Mouse (Mus musculus) left cerebral cortex, adult 8-10 months (tissue): ENCODE results near the gene Rnf32. TPM values are rescaled to one million over a fixed set of nuclear protein-coding genes. Genes with fewer than 3 reads are reported as not detected.

Experiments used
- DNase-seq, 2 experiments: peaks; one replicate each; pipeline ENCODE4 v3.0.0; 2022; ENCODE audit warnings: low spot score in 2 of 2
- total RNA-seq, 4 experiments: library from RNA; stranded (reverse); gene quantifications; 2 replicates each; pipeline ENCODE4 v1.2.4; 2022

Gene Rnf32
- total RNA-seq = 10 to 100 TPM; 11.7 to 16.7 (median 14.3) TPM

DNA sequence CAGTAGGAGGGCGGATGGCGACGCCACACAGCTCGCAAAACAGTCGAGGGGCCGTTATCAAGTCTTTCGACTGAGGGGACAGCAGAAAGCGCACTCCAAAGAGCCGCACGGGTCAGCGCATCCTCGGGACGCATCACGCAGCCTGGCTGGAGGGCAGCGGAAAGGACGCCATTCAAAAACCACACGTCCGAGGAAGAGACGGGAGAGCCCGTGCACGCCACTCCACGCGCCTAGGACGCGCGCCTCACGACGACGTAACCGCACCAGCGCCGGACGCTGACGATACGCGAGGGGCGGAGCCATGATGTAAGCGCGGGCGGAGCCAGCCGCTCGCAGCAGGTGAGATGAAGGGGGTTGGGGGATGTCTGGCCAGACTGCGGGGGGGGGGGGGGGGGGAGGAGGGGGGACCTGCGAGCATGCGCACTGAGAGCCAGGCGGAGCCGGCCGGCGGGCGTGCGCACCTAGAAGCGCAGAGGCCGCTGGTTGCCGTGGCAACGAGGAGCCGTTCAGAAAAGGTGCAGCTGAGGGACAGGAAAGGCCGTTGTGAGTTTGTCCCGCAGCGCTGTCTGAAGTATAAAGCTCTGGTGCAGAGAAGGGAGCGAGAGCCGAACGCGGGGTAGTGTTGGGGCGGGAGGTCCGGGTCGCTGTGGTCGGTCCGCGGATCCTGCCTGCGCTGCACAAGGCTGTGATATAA lies at the start of gene Rnf32:
Rnf32 (plus strand) TSS at position 423 of the 694 bp plus-strand sequence.
- DNase-seq = peak; percentile 64 to 87

DNA sequence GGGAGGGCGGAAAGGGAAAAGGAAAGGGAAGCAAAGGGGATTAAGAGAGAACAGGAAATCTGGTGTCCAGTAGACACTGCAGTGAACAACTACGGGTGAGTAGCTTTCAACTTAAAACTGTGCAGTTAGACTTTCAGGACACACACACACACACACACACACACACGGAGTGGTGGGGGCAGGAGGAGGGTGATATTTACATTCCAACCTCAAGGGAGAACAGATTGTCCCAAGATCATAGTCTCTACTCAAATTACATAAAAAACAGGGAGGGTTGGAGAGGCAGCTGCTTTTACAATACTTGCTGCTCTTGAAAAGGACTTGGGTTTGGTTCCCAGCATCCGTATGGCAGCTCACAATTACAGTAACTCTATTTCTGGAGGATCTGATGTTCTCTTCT lies 45.6 kb upstream of the Rnf32 start:
- no peak for DNase-seq

GRCm38 (mm10) chr5:29159849-29160248 lies 35.9 kb upstream of the Rnf32 start:
- no peak for DNase-seq

DNA sequence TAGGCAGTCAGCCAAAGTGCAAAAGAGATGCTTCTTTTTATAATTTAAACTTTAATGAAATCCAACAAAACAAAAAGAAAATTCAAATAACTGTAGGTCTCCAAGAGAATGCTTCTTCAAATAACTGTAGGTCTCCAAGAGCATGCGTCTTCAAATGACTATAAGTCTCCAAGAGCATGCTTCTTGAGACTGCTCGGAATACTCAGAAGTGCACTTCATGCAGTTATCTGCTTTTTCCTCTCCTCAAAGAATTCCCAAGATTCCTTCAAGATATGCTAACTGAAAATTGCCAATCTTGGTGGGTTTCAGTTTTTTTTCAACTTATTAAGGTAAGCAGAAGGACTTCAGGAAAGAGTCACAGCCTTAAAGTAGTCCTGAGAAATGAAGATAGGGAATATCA lies 28.8 kb upstream of the Rnf32 start:
- DNase-seq = no peak

DNA sequence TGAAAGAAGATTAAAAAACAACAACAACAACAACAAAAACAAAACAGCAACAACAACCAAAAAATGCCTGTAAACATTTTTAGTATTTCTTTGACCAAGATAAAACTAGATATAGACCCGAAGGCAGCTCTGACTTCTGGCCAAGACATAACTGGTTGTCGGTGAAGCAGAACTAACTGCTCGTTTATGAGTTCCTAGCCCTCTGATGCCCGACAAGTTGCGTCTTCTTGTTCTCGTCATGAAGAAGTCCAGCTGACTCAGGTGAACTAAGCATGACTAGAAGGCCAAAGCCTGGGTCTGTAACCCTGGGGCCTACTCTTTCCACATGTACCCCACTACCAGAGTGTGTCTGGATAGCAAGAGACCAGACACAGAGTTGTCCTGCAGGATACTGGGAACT lies 25.6 kb upstream of the Rnf32 start:
- DNase-seq = no peak

GRCm38 (mm10) chr5:29171165-29171564 lies 24.6 kb upstream of the Rnf32 start:
- DNase-seq = no peak

DNA sequence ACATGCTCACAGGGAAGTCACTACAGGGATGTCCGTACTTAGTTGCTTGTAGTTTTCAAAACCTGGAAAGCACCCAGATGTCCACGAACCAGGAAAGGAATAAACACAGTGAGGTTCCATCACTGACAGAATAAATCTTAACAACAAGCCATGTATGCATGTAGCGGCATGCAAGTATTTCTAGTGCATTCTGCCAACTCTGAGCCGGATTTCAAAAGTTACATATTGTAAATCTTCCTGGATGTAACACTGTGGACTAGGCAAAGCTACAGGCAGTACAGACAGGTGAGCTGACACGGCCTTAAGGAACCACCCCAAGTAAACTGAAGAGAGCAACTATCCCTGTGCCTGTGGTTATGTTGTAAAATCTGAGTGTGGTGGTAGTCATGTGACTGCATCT lies 9.0 kb upstream of the Rnf32 start:
- no peak for DNase-seq

DNA sequence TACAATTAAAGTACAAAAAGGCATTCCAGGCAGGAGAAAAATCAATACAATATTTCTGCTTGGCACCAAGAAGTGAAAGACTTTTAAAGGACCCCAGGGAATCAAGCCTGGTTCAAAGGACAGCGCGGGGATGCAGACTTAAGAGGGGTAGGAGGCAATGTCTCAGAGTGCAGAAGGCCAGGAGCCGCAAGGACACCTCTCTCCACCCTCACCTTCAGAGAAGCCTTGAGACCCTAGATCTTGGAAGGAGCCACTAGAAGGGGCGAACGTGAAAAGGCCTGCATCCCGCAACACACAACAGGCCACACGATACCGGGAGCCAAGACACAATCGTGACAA lies 592 bp upstream of the Rnf32 start:
- no peak for DNase-seq

DNA sequence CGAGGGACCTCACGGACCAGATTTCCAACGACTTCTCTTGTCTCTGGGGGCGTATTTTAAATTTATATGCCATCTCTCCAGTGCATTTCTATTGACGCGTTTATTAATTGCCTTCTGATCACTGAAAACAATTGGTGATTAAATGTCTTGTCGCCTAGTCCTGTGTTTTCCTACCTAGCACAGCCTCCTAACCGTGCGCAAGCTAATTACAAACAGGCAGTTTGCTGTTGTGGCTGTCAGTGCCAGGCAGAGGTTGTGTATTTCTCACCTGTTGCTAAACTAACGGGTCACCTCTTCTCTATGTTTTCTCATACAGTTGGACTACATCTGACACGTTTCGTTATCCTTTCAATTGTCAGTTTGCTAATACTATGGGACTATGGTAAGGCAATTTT lies 469 bp downstream of the Rnf32 start:
- DNase-seq = no peak

- DNase-seq = no peak
Measured at GRCm38 (mm10) chr5:29197187-29197586, 1.4 kb downstream of the Rnf32 start.

DNA sequence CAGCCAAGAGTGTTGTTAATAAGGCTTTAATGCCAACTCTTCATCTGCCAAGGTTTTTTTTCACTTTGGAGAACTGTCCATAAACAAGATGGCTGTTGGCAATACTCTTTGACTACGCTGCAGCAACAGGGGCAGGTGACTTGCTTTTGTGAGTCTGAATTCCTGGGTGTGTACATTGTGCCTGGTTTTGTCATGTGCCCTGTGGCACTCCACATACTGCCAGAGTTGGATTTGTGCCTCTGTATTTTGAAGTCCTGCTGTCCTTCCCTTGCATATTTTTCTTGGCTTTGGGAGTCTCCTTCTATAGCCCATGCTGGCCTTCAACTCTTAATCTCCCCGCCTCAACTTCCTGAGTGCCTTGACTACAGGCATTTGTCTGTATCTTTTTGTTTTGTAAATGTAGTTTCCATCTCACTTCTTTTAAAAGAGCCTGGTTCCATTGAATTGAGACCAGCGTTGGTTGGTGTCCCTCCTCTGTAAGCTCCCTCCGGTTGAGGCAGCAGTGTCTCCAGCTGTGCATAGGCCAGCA lies 3.2 kb downstream of the Rnf32 start:
- DNase-seq = no peak

GRCm38 (mm10) chr5:29199868-29200267 lies 4.1 kb downstream of the Rnf32 start:
- no peak for DNase-seq

DNA sequence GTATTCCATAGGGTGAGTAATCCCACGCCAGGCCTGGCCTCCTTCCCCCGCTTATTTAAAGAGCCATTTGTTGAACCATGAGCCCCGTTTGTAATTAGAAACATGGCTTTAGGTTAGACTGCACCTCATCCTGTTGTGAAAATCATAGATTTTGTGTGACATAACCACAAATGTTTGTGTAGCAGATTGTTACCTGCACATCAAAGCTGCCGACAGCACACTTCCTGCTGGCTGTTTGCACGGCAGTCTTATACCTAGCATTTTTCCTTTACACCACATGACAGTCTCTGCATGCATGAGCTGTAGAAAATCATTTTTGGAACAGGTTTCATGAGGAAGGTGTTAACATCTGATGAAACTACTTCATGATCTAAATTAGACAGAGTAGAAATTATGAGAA lies 9.9 kb downstream of the Rnf32 start:
- DNase-seq = no peak

DNA sequence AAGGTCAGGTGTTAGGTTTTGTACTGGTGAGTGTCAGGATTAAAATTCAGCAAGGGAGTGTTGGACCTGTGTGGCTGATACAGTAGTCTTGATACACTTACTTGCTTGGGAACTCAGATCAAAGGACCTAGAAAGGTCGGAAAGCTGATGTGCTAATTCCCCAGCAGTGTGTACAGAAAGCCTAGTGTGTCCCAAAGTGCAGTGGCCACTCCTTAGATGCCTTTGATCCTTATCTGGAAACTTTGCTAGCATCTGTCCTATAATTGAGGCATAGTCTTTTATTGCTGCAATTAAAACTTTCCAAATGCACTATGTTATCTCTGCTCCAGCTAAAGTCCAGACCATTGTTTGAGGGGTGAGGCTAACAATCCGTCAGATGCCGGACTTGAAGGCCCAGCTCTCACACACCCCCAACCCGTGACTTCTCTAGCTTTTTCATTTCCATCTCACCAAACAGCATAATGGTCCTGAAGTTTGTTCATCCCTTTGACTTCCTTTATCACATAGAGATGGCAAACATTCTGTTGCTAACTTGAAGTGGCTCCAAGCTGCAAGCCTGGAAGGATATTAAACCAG lies 16.3 kb downstream of the Rnf32 start:
- no peak for DNase-seq

- no peak for DNase-seq
Measured at GRCm38 (mm10) chr5:29217997-29218396, 22.2 kb downstream of the Rnf32 start.

- no peak for DNase-seq
Measured at GRCm38 (mm10) chr5:29224089-29224488, 28.3 kb downstream of the Rnf32 start.

DNA sequence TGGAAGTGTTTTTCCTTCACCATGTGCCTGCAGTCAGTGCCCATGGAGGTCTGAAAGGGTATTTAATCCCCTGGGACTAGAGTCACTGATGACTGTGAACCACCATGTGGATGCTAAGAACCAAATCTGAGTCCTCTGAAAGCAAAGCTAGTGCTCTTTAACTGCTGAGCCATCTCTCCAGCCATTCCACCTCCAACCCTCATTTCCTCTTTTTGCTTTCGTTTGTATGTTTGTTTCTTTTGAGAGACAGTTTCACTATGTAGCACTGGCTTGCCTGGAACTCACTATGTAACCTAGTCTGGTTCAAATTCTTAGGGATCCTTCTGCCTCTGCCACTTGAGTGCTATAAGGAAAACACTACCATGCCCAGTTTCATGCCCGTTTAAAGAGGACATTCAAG lies 34.7 kb downstream of the Rnf32 start:
- no peak for DNase-seq

DNA sequence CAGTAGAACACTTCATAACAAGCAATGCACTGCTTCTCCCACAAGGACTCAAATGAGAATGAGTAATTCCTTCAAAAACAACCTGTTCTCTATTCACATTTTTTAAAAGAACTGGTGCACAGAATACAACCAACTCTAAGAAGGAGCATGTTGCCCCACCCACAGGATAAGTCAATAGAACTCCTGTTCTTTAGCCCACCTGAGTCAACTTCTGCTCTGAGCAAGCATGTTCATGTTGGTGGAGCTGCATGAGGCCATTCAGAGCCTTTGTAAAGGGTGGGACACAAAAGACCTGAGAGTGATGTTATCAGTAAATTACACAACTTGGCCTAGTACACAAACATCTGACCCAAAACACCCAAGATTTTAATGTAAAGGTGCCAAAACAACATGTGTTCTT lies 42.6 kb downstream of the Rnf32 start:
- no peak for DNase-seq

- DNase-seq = no peak
Measured at GRCm38 (mm10) chr5:29244769-29245168, 49.0 kb downstream of the Rnf32 start.

- no peak for DNase-seq
Measured at GRCm38 (mm10) chr5:29250795-29251495, 55.2 kb downstream of the Rnf32 start.

DNA sequence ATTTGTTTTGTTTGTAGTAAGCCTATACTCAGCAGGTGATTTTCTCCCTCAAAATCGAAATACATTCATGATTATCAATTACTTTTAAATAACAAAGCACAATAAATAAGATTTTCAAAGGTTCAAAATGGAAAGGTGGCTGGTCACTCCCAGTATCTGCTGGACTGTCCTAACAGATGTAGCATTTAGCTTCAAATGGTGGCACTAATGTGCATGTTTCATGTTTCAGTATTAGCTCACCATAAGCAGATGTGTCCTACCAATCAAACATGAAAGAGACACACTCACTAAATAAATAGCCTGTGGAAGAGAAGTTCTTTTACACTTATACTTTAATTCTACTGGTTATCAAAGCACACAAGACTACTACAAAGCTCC lies 55.7 kb downstream of the Rnf32 start:
- DNase-seq = no peak

- no peak for DNase-seq
Measured at GRCm38 (mm10) chr5:29253876-29254275, 58.1 kb downstream of the Rnf32 start.

- DNase-seq = no peak
Measured at GRCm38 (mm10) chr5:29270879-29271278, 75.1 kb downstream of the Rnf32 start.
